Mouse (Mus musculus) kidney, adult 11 months (tissue): ENCODE data around the gene Gm21454.
"Not testable (repeated sequence)": the region's sequence is repeated elsewhere in the genome, so short reads cannot be mapped to it uniquely, and the experiment has no call there.

Experiments
- DNase-seq: peaks from one replicate; pipeline ENCODE4 v3.0.0; 2022

Gene Gm21454

GRCm38 (mm10) chrY:13252091-13252490, at the start of gene Gm21454, which contains the start of gene Gm21440:
Gm21454 (plus strand) TSS chrY:13252442.
Gm21440 (plus strand) TSS chrY:13252391.
- DNase-seq: not testable (repeated sequence)

- not testable (repeated sequence) for DNase-seq
These were observed 28.4 kb upstream of the Gm21454 start, which contains the start of gene Gm21828 for GRCm38 (mm10) chrY:13223828-13224227. Gm21828 (minus strand) TSS chrY:13223928.

- not testable (repeated sequence) for DNase-seq
These were observed 96.7 kb downstream of the Gm21454 start, which contains the start of gene Gm21725 for GRCm38 (mm10) chrY:13348963-13349362. Gm21725 (minus strand) TSS chrY:13349063.
